Mouse (Mus musculus) hindbrain, embryonic 16.5 days (tissue): ENCODE data around the gene Mtnr1a. TPM values are rescaled to one million over a fixed set of nuclear protein-coding genes. Genes with fewer than 3 reads are reported as not detected.

Experiments
- polyA plus RNA-seq: library from polyadenylated mRNA; unstranded; fragments of >200 nt; fragmentation: Nextera tagmentation; extraction: Ambion mirVana; gene quantifications from 2 replicates; pipeline ENCODE4 v1.2.1, GENCODE M21; 2015

Gene Mtnr1a
- polyA plus RNA-seq, 1 experiment from 2014 or later: 0.29 TPM

Other genes starting within 250 kb of the Mtnr1a start
- gene Fat1, start 133.7 kb upstream of the Mtnr1a start, polyA plus RNA-seq: 14.8 and 16.0 TPM in 2 replicates
- gene F11, start 192.9 kb downstream of the Mtnr1a start, polyA plus RNA-seq: not detected in 2 replicates
- 0.06 TPM in 1 of 2 replicates, not detected in the other for gene Klkb1, start 225.7 kb downstream of the Mtnr1a start, polyA plus RNA-seq
- gene Gm45753, start 239.3 kb downstream of the Mtnr1a start, polyA plus RNA-seq: not detected in 2 replicates